Mouse (Mus musculus) right cerebral cortex, adult 18-20 months (tissue): Measurements from ENCODE around the gene Wwp2.
A peak's percentile ranks its signal among the peaks of the same experiment; 100 is the strongest.

Experiments
- DNase-seq: peaks from one replicate; pipeline ENCODE4 v3.0.0; 2022; ENCODE audit warnings: mixed read lengths

Wwp2 gene

DNA sequence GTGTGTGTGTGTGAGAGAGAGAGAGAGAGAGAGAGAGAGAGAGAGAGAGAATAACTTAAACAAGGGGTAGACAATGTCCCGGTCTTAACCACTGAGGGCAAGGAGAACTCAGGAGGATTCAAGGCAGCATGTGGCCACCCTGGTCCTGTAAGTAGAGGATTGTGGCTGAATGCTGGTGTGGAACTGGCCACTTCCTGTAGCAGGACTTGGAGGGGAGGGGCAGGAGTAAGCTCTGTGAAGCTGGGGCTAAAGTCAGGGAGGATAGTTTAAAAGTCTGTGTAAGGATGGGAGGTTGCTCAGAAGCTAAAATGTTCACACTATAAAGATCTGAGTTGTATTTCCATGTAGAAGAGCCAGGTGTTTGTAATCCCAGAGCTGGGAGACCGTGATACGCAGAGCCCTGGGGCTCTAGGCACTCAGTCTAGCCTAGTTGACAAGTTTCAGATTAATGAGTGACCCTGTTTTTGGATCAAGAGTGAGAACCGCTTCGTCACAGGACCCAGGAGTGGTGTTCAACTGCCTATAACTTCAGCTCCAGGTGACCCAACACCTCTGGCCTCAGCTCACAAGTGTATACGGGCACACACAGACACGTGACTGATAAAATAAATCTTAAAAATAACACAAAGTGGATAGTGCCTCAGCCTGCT lies 135.4 kb downstream of the Wwp2 start:
- DNase-seq: no peak

DNA sequence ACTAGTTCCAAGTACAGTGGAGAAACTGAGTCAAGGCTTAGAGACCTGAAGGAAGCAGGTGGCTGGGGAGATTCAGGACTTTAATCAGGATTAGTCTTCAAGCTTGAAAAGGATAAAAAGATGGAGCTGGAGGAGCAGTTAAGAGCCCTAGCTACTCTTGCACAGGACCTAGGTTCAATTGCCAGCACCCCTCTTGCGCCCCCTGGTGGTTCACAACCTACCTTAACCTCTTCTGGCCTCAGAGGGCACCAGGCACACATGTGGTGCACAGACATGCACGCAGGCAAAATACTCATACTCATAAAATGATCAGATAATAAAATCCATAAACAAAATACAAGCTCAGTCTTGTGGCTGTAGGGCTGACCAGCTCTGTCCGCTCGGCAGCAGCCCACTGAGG lies 136.3 kb downstream of the Wwp2 start:
- DNase-seq: peak; percentile 32

DNA sequence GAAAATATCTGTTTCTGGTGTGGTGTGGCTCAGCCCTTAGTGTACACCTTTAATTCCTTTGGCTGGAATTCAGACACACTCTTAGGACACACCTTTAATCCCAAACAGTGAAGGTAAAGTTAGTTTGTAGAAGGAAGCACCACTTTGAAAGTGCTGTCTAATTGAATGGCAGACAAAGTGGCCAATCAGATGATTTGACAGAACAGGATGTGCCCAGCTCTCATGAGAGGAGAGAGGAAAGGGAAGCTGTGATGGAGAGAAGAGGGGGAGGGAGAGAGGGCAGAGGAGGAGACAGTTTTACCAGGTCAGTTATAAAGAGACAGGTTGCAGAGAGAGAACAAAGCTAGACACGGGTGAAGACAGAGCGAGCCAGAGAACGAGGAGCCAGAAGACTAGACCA lies 138.6 kb downstream of the Wwp2 start:
- no peak for DNase-seq

DNA sequence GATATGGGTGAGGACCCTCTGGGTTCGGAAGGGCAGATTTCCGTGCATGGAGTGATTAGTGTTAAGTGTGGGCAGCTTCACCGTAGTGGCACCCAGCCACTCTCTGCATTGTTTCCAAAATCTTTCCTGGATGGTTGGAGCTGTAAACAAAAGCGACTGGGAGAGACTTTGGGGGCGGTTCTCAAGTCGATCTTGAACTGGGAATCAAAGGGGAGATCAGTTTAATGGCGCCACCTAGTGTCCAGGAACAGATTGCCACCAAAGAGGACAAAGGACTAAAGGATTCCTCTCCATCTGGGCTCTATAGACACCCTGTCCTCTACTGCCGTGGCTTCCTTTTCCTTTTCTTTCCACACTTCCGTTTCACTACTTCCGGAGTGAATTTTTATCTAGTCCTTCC lies 140.5 kb downstream of the Wwp2 start:
- peak; percentile 88 for DNase-seq

DNA sequence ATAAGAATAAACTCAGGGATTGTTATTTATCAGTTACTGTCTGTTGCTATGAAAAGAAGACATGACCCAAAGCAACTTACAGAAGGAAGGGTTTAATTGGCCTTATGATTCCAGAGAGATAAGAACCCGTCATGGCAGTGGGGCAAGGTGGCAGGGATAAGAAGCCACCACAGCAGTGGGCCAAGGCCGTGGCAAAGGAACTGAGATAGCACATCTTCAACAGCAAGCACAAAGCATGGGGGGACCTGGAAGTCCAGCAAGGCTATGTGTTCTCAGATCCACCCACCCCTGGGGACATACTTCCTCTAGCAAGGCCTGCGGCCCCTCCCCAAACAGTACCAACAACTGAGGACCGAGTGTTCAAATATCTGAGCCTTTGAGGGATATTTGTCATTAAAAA lies 141.5 kb downstream of the Wwp2 start:
- DNase-seq: no peak

DNA sequence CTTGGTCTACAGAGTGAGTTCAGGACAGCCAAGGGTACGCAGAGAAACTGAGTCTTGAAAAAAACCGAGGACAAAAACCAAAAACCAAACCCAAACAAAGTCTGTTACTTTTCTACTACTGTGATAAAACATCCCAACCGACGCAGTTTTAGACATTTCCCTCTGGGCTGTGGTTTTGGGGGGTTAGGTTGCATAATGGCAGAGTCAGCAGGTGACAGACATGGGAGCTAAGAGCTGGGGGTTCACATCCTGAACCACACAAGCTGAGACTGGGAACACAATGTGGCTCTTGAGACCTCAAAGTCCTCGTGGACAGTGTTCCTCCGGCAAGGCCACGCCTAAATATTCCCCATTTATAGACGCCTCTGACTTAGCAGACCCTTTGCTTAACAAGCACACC lies 142.0 kb downstream of the Wwp2 start:
- no peak for DNase-seq

DNA sequence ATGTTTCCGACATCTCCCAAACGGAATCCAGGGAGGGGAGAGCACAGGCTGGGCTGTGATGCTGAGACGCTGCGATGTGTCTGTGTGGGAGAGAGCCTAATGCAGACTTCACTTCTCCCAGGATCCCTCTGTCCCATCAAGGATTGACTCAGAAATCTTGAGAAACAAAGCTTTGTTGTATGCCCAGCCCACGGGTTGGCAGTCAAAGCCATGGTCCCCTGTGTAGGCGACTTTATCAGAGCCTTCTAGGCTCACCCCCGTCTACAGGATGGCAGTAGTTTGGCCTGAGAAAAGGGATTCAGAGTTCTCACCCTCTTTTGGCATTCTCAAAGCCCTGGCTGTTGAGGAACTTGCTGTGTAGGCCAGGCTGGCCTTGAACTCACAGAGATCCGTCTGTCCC lies 142.4 kb downstream of the Wwp2 start:
- DNase-seq: peak; percentile 28

DNA sequence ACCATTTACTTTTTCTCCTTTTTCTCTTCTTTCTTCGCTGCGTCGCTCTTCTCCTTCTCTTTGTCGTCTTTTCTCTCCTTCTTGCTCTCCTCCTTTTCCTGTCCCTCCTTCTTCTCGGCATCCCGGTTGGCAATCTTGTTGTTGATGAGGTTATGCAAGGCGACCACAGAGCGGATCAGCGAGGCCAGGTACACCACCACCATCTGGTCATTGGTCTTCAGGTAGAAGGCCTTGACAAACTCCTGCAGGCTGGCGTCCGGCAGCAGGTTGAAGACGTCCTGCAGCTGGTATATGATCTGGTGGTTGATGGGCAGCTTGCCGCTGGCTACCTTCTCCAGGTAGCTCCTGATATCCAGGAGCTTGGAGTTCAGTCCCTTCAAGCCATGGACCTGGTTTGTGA lies 144.7 kb downstream of the Wwp2 start:
- DNase-seq: no peak

DNA sequence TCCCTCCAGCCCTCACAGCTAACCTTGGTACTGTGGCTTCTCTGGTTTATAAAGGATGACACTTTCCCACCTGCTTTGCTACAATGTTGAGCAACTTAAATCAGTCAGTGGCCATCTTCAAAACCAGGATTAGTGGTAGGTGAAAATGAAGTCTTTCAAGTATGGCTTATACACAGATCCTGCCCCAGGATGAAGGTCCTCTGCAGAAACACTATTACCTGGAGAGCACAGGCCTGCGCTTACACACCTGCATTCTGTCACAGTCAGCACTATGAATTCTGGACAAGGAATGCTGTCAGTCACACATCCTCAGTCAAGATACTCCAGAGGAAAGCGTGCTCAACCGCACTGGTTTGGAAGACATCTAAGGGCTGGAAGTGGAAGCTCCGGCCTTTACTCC lies 145.4 kb downstream of the Wwp2 start:
- no peak for DNase-seq

DNA sequence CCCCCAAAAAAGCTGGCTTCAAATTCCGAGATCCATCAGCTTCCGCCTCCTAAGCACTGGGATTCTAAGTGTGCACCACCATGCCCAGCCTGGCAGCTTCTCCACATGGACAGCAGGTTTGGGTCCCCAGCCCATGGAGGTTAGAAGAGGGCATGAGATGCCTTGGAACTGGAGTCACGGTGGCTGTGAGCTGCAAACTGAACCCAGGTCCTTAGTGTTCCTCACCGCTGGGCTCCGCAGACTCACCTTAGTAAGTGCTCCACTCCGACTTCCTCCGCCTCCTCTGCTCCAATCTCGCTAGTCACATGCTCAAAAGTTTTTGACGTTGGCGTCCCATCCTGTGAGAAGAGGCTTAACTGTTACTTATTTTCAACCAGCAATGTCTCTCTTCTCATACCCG lies 146.0 kb downstream of the Wwp2 start:
- no peak for DNase-seq

DNA sequence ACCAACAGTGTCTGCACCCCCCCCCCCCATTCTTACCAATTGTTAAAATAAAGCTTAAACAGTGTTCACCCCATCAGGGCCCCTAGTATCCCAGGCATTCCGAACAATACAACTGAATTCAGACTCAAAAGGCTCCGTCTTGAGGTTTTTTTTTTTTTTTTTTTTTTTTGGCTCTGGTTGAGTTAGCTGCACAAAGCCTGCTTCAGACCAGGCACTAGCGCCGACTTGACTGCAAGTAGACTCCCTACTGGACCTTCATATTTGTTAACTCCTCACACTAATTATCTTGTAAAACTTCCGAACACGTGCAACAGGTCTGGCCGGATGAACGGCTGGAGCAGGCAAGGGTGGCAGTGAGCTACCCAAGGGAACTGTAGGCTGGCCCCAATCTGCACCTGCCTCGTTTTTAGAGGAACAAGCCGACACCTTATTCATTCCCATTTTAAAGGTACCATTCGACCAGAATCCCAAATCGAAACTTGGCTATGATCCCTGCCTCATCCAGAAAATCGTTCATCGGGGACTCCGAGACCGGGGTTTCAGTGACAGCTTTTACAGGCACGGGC lies 151.3 kb downstream of the Wwp2 start:
- DNase-seq: no peak

DNA sequence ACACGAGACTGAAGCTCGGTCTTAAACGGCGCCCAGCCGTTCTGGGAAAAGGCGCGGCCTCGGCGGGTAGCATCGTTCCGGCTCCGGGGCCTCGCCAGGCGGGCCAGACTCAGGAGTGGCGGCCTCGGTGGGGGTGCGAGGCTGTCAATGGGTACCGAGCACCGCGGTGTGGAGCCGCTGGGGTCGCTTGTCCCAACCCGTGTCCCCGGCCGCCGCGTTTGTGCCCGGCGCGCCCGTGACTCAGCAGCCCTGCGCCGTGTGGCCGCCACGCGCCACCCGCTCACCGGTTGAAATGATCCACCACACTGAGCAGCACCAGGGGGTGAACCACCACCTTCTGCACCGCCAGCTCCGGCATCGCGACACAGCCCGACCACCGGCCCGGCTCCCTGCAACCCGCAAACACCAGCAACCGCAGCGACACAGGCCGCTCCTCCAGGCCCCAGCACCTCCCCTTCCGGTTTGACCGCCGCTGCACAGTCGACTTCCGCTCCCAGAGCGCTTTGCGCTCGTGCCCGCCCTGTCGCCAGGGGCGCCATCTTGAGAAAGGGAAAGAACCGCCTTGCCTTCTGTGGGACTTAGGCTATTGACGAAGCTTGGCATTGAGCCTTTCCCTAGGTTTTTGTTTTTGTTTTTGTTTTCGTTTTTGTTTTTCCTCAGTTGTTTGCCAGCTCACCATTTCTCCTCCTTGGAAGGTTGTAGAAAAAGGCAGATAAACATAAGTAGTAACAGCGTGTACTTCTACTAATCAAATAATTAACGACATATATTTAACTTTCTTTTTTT lies 152.0 kb downstream of the Wwp2 start, which contains the start of gene Psmd7:
Gene Psmd7 (minus strand): TSS at position 470 of the 786 bp plus-strand sequence.
- DNase-seq: peak; percentile 95

DNA sequence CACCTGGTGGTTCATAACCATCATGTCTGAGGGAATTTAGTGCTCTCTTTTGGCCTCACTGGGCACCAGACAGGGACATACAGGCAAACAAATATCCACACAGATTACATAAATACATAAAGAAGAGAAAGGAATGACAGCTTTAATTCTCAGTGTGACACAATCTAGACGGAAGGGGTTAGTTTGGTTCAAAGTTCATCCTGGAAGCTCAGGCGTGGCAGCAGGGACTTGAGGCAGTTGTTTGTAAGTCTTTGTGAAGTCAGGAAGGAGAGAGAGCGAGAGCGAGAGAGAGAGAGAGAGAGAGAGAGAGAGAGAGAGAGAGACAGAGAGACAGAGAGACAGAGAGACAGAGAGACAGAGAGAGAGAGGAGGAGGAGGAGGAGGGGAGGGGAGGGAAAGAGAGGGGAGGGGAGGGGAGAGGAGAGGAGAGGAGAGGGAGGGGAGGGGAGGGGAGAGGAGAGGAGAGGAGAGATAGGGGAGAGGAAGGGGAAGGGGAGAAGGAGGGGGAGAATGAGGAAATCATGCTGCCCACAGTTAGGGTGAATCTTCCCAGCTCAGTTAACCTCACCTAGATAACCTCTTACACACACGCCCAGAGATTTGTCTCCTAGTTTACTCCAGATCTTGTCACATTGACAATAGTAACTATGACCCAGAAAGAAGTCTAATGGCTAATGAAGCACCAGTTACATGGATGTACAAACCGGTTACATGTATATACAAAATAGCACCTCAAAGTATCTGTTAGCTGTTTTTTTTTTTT lies 158.0 kb downstream of the Wwp2 start:
- no peak for DNase-seq

DNA sequence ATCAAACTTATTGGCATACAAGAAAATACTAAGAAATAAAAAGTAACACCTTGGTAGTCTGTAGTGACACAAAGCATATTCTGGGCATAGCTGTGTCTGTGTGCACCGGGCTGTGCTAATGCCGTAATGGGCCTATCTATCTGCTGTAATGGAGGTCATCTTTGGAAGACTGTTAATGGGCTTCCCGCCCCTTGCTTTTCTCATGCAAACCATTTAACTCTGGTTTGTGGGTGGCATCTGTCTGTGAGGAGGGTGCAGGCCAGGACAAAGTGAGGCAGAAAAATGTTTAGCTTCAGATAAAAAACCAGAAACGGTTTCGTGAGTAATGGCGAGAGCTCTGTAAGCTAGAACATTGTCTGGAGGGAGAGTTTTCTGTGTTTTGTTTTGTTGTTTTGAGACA lies 158.7 kb downstream of the Wwp2 start:
- no peak for DNase-seq

DNA sequence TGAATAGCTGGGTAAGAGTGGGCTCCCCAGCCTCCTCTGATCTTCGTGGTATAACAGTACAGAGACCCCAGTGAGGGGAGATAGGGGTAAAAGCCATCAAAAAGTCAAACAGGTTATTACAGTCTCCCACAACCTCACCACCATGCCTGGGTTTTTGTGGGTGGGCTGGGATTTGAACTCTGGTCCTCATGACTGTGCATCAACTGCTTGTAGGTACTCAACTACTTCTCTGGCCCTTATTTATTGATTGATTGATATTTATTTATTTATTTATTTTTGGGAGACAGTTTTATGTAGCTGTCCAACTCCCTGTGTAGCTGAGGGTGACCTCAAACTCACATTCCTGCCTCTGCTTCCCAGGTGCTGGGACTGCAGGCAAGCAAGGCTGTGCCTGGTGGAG lies 161.6 kb downstream of the Wwp2 start:
- DNase-seq: no peak

DNA sequence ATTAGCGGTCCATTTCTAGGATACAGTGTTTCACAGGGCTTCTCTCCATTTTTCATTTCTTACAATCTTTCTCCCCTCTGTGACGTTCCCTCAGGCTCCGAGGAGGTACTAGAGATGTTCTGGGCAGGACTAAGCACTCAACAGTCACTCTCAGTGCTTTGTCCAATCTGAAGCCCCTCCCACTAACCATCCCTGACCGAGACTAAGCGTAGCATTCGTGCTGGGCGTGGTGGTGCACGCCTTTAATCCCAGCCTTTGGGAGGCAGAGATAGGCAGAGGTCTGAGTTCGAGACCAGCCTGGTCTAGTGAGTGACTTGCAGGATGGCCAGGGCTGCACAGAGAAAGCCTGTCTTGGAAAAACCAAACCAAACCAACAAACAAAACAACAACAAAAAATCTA lies 163.5 kb downstream of the Wwp2 start:
- DNase-seq: no peak

DNA sequence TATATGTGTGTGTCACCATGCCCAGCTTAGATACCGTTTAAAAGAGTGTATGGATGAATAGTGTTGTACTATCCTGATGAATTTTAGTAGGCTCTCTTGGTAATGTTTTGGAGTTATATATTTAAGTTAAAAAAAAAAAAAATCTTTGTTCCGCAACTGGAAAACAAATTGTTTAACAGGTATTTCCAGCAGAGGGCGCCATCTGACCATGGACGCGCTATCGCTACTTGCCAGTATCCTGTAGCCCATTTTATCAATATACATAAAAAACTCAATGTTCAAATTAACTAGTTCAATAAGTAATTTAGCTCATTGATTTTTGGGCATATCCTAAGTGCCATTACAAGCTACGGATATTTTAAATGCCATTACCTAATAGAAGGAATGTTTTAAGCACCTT lies 166.9 kb downstream of the Wwp2 start:
- peak; percentile 59 for DNase-seq
